Mouse (Mus musculus): ENCODE results near the gene 6030468B19Rik.

6030468B19Rik gene

DNA sequence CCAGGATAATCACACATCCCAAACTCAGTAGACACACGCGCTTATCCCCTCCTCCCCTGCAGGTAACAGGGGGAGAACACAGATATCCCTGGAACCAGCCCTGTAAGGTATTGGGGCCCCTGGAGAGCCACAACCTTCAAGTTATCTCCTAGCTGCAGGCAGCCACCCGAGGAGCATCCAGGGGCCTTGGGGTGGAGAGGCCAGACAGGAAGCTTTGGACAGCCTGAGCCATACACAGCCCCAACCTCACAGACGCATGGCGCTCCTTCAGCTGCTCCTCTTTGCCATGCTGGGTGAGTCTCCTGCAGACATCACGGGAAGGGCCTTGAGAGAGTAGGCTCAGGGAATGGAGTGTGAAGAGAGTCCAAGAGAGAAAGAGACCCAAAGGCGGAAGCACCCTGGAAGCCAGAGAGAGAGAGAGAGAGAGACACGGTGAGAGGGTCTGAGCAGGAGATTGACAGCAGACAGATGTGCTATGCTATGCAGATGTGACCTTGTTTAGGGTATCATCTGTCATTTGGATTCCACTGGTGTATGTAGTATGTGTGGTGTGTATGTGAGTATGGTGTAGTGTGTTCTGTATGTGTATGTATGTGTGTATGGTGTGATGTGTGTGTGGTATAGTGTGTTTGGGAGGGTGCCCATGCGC lies at the start of gene 6030468B19Rik:
6030468B19Rik (plus strand) TSS at position 150 of the 649 bp plus-strand sequence.
- DNase-seq (ENCODE audit: low spot score): peak; percentile 36

DNA sequence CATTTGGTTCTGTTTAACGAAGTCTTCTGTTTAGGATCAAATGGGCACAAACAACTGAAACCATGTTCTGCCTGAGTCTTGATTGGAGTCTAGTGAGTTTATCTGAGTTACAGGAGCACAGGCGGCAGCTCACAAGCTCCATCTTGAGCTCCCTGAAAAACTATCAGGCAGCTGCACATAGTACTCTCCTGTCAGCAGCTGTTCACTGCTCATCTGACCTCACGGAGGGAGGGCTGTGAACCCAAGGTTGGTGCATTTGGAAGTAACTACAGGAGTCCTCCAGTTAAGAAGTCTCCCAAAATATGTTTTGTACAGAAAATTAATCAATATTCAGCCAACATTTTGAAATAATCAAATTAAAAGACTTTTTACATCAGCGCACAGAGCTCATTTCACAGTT lies 48.8 kb upstream of the 6030468B19Rik start:
- DNase-seq (ENCODE audit: low spot score): no peak

DNA sequence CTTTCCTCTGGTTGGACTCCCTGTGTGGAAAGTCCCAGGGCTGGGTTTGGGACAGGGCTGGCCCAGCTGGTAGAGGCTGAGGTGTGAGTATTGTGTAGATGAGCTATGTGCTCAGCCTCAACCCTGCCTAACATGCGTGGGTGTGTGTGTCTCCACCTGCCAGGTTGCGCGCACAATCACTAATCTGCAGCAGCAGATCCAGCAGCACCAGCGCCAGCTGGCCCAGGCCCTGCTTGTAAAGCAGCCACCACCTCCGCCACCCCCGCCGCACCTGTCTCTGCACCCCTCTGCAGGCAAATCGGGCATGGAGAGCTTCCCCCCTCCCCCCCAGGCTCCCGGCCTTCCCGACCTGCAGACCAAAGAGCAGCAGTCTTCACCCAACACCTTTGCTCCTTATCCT lies 48.0 kb upstream of the 6030468B19Rik start:
- no peak for DNase-seq (ENCODE audit: low spot score)

DNA sequence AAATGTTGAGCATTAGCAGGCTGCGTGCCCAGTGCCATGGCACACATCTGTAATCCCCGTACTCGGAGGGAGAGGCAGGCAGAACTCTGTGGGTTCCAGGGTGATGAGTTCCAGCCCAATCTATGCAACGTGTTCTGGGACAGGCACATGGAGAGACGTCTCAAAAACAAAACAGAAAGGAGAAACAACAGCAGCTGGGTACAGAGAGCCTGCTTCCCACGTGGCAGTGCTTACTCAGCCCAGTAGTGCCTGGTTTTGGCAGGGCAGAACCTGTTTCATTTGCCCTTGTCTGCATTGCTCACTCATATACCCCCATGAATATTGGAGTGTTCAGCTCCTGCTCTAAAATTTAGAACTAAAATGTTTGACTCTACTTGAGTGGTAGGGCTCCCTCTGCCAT lies 45.9 kb upstream of the 6030468B19Rik start:
- DNase-seq (ENCODE audit: low spot score): no peak

DNA sequence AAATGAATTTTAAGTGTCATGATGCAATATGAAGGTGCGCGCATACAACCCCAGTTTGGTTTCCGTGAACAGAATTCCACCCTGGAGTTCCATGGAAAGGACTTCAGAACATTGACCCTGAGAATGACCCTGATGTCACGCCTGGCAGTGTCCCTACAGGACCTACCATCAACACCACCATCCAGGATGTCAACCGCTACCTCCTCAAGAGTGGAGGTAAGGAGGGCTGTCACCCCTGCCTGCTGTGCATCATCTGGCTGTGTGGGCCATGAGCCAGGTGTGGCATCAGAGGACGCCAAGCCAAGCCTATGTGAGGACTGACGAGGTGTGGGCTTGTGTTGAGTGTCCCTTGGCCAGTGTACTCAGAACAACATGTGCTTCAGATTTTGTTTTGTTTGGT lies 41.6 kb upstream of the 6030468B19Rik start:
- DNase-seq (ENCODE audit: low spot score): no peak

DNA sequence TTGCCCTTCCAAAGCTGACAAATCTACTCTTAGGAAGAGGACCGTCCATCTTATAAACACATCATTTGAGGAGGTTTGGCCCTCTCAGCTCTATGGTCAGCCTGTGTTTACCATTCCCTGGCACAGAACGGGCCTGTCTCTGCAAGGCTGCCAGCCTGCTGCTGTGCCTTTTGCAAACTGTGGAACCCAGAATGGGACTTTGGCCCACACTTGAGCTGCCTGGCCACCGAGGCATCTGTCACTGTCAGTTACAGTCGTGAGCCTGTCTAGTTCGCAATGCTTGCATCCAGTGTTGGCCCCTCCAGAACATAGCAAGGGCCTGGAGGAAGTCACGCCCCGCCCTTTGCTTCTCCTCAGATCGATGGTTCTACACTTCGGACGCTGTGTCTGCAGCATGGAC lies 38.2 kb upstream of the 6030468B19Rik start:
- no peak for DNase-seq (ENCODE audit: low spot score)

DNA sequence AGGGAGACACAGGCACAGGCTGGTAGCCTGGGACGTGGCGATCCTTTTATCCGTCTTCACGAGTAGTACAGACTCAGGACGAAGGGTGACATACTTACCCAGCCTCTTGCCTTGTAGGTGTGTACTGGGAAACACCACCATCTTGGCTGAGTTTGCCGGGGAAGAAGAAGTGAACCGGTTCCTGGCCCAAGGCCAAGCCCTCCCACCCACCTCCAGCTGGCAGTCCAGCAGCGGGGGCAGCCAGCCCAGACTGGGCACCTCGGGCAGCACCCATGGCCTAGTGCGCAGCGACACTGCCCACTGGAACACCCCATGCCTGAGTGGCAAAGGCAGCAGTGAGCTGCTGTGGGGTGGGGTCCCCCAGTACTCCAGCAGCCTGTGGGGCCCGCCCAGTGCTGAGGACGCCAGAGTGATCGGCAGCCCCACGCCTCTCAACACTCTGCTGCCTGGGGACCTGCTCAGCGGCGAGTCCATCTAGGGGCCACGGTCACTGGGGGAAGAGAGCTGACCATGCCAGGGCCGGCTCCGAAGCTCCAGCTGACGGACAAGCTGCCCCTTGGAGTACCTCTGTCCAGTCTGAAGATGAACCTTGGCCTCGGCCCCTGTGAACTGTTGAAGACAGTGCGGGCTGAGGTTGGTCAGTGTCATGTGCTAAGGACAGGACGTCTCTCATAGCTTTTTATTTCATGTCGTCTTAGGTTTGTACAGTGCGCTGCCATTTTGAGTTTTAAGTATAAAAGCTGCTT lies 36.9 kb upstream of the 6030468B19Rik start:
- DNase-seq (ENCODE audit: low spot score): peak; percentile 60

DNA sequence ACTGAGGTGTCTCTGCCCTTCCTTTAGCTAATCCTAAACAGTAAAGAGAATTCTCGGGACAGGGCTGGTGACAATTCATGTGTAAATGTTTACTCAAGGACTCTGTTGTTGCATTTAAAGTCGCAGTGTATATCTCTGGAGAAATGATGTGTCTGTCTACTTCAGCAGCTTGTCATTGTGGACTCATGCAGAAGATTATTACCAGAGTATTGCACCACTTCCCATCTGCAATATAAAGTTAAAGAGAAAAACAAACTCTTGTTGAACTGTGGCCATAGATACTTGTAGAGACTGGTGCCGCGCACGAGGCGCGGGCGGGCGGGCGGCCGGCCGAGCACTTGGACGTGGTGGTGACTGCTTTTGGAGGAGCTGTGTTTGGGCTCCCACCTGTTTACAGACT lies 35.7 kb upstream of the 6030468B19Rik start:
- no peak for DNase-seq (ENCODE audit: low spot score)

DNA sequence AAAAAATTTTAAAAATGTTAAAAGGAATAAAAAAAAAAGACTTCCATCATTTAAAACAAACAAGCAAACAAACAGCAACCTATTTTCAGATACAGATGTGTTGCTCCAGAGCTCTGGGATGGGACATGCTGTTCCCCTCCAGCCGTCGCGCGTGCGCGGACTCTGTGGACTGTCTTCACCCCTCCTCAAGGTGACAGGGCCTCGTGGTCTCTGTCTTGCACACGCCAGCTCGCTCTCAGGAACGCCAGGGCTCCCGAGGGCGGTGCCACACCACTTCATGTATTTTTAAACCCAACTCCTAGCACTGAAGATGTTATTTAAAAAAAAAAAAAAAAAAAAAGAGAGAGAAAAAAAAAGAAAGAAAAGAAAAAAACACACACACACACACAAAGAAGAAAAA lies 35.2 kb upstream of the 6030468B19Rik start:
- no peak for DNase-seq (ENCODE audit: low spot score)

DNA sequence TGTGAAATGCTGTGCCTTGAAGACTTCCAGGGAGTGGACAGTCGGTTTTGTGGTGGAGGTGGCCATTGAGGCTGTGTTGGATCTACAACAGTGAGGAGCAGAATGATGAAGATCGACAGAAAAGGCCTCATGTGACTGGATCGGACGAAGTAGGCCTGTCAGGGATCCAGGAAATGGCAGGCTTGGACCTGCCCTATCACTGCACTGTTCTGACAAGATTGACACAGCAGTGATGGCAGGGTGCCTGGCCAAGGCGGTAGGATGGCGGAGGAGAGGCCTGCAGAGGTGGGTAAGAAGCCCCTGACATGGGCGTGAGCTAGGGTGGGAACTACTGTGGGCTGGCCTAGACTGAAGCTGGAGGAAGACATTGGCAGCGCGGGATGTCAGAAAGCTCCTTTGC lies 33.1 kb upstream of the 6030468B19Rik start:
- DNase-seq (ENCODE audit: low spot score): no peak

DNA sequence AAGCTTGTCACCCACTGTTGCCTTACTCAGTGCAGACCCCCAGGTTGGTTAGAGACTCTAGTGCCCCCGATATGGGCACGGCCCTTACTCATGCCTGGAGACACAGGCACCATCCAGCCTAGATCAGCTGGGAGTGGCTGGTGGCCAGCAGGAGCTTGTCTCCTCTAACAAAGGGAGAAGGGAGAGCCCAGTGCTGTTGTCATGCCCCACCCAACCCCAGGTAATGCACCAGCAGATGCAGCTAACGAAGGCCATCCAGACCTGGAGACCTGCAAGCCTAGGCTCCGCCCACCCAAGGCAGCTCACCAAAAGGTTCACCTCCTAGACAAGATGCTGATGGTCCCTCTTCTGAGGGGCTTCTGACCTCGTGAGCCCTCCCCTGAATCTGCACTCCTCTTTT lies 32.1 kb upstream of the 6030468B19Rik start:
- no peak for DNase-seq (ENCODE audit: low spot score)

DNA sequence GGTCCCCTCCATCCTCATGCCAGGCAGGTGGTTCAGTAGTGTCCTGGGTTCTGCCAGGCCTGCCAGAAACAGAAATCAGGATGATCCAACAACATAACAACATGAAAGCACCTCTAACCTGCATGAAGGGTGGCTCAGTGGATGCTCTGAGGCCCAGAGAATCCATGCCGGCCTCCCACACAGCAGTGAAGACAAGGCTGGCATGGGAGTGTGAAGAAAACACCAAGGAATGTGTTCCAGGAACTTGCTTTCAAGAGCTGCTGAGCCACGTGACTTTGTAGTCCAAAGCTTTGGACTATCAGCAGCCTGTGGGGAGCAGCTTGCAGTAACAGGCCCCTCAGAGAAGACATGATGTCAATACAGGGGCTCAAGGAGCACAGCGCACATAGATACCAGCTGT lies 31.2 kb upstream of the 6030468B19Rik start:
- no peak for DNase-seq (ENCODE audit: low spot score)

DNA sequence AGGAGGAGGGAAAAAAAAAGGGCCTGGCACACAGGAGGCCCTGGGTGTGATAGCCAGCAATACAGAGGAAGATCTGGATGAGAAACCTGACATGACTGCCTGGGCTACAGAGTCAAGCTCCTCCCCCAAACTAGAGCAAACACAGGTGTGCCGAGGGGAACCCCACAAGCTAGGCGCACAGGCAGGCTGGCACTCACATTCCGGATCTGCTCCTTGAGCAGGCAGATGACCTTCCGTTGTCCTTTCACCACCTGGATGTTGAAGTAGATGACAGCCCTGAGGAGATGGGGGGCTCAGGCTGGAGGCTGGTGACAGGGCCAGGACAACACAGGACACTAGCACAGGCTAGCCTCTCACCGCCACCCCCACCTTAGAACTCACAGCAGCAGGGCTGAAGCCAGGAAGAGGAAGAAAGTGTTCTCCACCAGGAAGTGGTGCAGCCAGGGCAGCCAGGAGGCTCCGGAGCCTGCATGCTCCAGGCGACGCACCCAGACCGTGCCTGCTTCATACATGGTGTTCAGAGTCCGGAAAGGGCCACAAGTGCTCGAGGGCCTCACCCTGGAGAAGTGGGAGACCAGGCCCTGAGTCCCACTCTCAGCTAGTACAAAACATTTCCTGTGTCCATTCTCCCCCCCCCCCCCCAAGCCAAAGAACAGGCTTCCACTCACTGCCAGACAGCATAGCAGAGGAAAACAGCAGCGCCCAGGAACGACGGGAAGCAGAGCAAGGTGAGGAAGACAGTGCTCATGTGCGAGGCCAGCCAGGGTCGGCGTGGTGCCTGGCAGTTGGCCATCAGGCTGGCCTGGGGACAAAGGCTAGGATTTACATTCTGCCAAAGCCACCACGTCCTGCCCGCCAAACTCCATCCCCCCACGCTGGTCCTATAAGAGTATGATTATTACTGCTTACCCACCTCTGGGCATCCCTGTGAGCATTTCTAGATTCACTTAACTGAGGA lies 28.5 kb upstream of the 6030468B19Rik start:
- no peak for DNase-seq (ENCODE audit: low spot score)

DNA sequence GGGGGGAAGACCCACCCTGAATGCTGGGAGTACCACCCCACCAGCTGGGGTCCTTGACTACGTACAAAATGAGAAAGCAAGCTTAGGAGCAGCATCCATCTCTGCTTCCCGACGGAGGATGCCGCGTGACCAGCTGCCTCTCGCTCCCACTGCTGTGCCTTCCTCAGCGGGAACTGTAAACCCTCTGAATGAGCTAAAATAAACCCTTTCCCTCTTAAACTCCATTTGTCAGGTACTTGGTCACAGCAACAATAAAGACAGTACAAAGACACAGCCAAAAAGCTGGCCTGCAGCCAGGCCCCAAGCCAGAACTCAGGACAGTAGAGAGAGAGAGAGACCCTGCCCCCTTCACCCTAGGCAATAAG lies 27.8 kb upstream of the 6030468B19Rik start:
- no peak for DNase-seq (ENCODE audit: low spot score)

DNA sequence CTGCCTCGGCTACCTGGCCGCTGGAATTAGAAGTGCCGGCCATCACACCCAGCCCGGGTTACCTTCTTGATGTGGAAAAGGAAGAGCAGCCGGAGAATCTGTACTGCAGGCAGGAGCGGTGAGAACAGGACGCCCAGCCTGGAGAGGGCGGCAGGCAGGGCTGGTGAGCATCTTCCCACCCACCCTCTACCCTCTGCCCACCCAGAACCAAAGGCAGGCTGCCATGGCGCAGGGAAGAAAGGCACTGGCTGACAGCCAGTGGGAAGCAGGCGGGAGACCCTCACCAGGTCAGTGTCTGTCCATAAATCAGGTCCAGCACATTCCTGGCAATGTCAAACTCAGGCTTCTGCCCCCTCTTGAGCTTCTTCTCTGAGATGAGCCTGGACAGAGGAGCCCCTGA lies 27.1 kb upstream of the 6030468B19Rik start:
- DNase-seq (ENCODE audit: low spot score): no peak

DNA sequence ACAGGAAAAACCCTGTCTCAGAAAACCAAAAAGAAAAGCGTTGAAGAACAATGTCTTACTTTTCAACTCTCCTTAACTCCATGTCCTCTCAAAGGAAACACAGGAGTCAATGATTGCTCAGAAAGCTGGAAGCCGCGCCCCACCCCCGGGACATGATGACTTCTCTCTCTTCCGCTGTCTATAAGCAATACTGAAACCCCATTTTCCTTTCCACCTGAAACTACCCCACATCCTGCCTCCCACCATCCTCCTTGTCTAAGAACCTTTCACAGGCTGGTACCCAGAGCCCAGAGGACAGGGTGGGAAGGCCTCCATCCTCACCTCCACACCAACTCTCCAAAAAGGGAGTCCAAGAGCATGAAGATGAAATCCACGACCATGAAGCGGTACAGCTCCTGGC lies 25.1 kb upstream of the 6030468B19Rik start:
- DNase-seq (ENCODE audit: low spot score): no peak

DNA sequence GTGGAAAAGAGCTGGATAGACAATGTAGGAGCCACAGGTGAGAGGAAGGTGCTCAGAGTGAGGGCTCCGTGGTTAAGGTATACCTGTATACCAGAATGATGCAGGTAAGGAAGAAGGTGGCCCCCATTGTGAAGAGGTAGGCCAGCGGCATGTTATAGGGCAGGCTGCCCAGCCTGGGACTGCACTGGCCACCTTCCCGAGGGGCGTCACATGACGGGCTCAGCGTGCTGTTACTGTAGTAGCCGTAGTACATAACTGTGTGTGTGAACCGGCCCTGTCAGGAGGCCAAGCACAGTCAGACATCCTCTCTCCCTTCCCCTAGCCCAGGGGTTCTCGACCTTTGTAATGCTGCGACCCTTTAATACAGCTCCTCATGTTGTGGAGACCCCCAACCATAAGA lies 22.5 kb upstream of the 6030468B19Rik start:
- DNase-seq (ENCODE audit: low spot score): no peak

DNA sequence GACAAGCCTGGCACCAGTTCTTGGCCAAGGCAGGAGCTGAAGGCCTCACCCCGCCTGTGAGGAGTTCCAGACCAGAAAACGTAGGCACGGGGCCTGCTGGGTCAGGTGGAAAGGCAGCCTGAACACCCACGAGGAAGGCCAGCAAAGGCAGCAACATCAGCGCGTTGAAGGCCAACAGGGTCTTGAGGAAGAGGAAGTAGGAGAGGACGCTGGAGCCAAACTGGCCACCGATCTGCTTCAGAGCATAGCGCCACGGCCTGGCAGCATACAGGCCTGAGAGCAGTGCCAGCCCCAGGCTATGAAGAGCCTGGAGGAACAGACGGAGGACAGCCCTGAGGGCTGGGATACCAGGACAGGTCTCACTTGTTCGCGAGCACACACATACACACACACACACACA lies 21.9 kb upstream of the 6030468B19Rik start:
- DNase-seq (ENCODE audit: low spot score): no peak

DNA sequence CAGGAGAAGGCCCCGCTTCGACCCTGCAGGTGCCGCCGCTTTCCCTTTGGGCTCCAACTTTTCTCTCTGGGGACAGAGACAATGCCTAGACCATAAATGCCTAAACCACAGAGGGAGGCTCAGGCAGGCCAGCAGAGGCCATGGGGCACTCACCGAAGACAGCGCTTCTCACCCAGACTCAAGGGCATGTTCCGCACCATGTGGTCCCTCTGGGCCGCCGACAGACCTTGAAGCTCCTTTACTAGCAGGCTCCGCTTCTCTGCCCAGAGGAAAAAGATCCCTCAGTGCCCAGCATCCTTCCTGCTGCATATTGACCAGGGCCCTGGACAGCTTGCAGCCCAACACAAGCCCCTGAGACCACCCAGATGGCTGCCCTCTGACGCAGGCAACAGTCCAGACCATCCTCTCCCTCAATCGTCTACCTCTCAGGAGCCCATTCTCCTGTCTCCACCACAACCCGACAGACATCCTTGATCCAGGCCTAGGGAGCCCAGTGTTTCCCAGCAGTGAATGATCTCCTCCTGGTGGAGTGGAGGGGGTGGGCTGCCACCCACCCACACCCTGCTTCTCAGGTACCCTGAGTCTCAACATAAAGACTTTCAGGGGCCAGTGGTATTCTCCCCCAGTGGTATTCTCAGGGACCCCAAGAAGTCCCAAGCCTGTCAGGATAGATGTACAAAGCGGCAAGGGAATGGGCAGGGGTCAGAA lies 21.2 kb upstream of the 6030468B19Rik start:
- no peak for DNase-seq (ENCODE audit: low spot score)

DNA sequence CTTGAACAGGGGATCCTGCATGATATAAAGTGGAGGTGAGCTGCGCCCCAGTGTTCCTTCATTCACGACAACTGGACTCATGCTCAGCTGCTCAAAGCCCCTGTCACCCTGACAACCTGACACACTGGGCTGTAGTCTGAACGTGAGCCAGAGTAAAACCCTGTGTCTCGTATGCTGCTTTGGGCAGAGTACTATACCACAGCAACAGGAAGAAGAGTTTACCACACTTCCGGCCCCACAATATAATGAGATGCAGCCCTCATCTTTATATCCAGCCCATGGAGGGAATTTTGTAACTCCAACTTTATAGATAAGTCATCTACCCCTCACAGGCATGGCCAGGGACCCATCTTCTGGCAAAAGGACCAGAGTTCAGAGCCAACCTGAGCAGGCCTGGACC lies 20.3 kb upstream of the 6030468B19Rik start:
- no peak for DNase-seq (ENCODE audit: low spot score)

DNA sequence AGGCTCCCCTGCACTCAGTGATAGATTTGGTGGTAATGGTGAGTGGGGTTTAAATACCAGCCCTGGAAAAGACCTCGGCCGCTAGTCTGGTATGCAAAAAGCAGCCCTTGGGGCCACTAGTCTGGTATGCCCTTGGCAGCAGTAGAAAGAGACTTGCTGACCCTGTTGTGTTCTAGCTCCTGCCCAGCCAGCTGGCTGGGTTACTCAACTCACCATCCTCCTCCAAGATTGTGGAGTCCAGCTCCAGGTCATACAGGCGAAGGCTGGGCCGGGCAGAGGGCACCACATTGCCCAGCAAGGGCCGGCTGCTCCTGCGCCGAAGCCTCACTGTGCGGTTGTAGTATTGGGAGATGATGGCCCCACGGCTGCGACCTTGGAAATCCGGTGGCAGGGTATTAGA lies 19.4 kb upstream of the 6030468B19Rik start:
- DNase-seq (ENCODE audit: low spot score): no peak

DNA sequence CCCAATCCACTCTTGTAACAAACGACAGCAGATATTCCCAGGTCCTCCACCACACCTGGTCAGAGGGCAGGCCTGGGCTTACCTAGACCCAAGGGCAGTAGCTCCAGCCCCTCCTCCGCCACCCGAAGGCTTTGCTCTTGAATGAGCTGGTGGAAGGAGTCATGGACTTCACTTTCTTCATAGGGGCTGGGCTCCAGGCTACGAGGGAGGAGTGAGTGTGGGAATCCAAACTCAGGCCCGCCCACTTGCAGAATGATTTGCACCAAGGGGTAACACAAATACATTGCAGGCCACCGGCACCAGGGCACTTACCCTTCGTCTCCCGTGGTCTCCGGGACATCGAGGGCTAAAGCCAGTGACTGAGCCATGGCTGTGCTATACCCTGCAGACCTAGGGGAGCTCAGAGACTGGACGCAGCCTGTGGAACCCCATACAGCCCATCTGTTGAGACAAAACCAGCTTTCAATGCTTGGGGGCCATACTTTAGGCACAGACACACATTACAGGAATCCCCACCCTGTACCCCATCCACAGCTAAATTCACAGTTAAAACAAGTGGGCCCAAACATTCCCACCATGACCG lies 18.5 kb upstream of the 6030468B19Rik start:
- peak; percentile 37 for DNase-seq (ENCODE audit: low spot score)

Measured in yolk sac, embryonic 10.5 days (tissue).